Mouse (Mus musculus) midbrain, embryonic 12.5 days (tissue): ENCODE data around the gene Cabp2. TPM values are rescaled to one million over a fixed set of nuclear protein-coding genes. Genes with fewer than 3 reads are reported as not detected.
"Not testable (repeated sequence)": the region's sequence is repeated elsewhere in the genome, so short reads cannot be mapped to it uniquely, and the experiment has no call there.

Experiments
- ATAC-seq: fragments of 200-750 bp; cut with Nextera tagmentation; 2 replicates; pipeline ENCODE4 v1.8.0; 2017; ENCODE audit warnings: low read depth, moderate TSS enrichment, moderate library complexity; ENCODE audit not compliant: low FRiP score
- H3K27ac ChIP-seq: fragments of 300-500 bp; sonication (generic); replicated peaks from 2 replicates; pipeline ENCODE4 v1.5.1; 2016; ENCODE audit warnings: mild to moderate bottlenecking
- H3K27me3 ChIP-seq: fragments of 300-500 bp; sonication (generic); 2 replicates; pipeline ENCODE4 v1.6.1; 2016; ENCODE audit warnings: mild to moderate bottlenecking
- H3K36me3 ChIP-seq: fragments of 300-500 bp; sonication (generic); 2 replicates; pipeline ENCODE4 v1.6.1; 2016
- H3K4me1 ChIP-seq: fragments of 300-500 bp; sonication (generic); 2 replicates; pipeline ENCODE4 v1.6.1; 2016
- H3K4me2 ChIP-seq: fragments of 300-500 bp; sonication (generic); replicated peaks from 2 replicates; pipeline ENCODE4 v1.6.1; 2016; ENCODE audit warnings: mild to moderate bottlenecking, moderate library complexity
- H3K4me3 ChIP-seq: fragments of 300-500 bp; sonication (generic); 2 replicates; pipeline ENCODE4 v1.5.1; 2016; ENCODE audit warnings: mild to moderate bottlenecking
- H3K9ac ChIP-seq: fragments of 300-500 bp; sonication (generic); replicated peaks from 2 replicates; pipeline ENCODE4 v1.6.1; 2016; ENCODE audit warnings: mild to moderate bottlenecking, moderate library complexity
- H3K9me3 ChIP-seq: fragments of 300-500 bp; sonication (generic); 2 replicates; pipeline ENCODE4 v1.6.1; 2016; ENCODE audit warnings: mild to moderate bottlenecking
- WGBS: fragments of 180-500 bp; shearing (Covaris S2); methylation state at CpG from one replicate; pipeline ENCODE4 v1.1.7; 2016; 5-methylcytosine and 5-hydroxymethylcytosine counted together
- polyA plus RNA-seq: library from polyadenylated mRNA; unstranded; fragments of >200 nt; fragmentation: Nextera tagmentation; extraction: Ambion mirVana; gene quantifications from 2 replicates; pipeline ENCODE4 v1.2.1, GENCODE M21; 2016

The Cabp2 gene
- polyA plus RNA-seq, 1 experiment from 2014 or later: not detected

DNA sequence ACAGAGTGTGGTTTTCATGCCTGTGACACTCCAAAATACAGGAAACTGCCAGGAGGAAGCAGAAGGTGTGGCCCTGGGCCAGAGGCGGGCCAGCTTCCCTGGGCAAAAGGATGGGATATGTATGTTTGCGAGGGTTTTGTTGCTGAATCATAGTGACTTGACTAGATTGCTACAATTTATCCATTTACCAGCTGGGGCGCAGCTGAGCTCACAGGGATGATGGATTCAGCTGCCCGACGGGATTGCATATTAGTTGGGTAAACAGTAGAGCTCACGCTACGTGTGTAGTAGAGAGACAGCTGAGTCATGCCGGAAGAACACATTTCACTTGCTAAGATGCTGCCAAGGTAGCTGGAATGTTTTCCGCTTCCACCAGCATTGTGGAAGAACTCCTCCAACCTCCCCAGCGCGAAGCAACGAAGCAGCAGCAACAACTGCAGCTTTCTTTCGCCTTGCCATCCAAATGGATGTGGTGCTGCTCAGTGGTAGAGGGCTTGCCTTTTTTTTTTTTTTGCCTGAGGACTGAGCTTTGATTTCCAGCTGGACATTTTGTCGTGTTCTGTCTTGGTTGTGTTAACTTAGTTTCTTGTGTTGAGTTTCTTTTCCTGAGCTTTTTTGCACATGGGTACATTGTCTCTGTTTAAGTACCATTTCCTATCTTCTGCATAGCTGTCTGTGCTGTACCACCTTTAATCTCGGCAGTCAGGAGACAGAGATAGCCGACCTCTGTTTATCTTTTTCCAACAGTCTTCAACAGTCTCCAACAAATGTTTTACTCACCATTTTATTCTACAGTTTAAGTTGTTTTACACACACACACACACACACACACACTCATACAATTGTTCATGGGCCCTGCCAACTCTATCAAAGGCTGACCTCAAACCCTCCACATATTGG, 35.2 kb upstream of the Cabp2 start, which contains the start of gene Gstp2:
Gene Gstp2, minus strand, starts transcription at position 58 of the 900 bp plus-strand sequence.
- ATAC-seq: no peak
- WGBS: 62% methylated on average over 16 of the region's 16 CpGs

DNA sequence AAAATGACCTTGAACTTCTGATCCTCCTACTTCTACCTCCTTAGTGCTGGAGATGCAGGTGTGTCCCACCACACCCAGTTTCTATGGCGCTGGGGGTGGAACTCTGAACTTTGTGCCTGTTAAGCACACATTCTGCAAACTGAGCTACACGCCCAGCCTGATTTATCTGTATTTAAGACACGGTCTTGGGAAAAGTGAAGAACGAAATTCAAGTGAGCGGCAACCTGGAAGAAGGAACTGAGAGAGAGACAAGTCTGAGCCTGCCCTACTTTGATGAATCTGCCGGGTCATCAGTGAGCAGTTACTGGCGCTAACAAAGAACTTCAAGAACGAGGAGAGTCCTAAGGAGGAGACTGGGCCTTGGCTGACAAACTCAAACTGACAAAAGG, 34.5 kb upstream of the Cabp2 start:
- Histone ChIP-seq H3K36me3 (no peaks in the 10 kb centered on the region), H3K9me3 (no peaks in the 10 kb centered on the region), H3K27me3 (peaks cover 6% of the 10 kb centered on the region; the same call in 1 of the 2 replicates), H3K4me1 (no peaks in the 10 kb centered on the region), H3K9ac (no peak overlapping the region), H3K4me3 (no peak overlapping the region), H3K4me2 (no peak overlapping the region), H3K27ac (no peak overlapping the region)
- 82% methylated on average over 8 of the region's 8 CpGs for WGBS
- ATAC-seq: no peak

More for the DNA sequence above, 35.2 kb upstream of the Cabp2 start, which contains the start of gene Gstp2:
- Histone ChIP-seq H3K27me3 (peaks cover 8% of the 10 kb centered on the region; the same call in 1 of the 2 replicates), H3K4me3 (no peak within 1 kb of the TSS), H3K9ac (no peak within 1 kb of the TSS), H3K9me3 (no peaks in the 10 kb centered on the region), H3K4me1 (no peaks in the 10 kb centered on the region), H3K36me3 (no peaks in the 10 kb centered on the region), H3K4me2 (no peak within 1 kb of the TSS; the same call in 1 of the 2 replicates), H3K27ac (no peak within 1 kb of the TSS)

DNA sequence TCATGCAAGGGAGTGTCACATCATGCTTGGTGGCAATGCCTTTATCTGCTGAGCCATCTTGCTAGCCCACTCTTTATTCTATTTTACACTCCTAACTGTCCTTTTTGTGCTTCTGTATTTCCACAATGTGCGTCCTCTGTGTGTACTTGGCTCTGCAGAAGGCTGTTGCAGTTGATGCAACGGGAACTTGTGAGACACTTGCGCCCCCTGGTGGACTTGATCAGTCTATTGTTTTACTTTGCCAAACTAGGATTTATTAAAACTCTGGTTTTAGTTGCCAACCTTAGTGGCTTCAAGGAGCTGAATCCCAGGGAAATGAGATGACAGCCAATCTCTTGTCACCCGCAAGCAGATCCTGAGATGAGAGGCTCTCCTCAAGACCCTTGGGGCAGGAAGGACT, 33.5 kb upstream of the Cabp2 start:
- Histone ChIP-seq H3K4me2 (no peak overlapping the region), H3K36me3 (no peaks in the 10 kb centered on the region), H3K4me3 (no peak overlapping the region), H3K9me3 (no peaks in the 10 kb centered on the region), H3K27ac (no peak overlapping the region), H3K4me1 (no peaks in the 10 kb centered on the region), H3K27me3 (no peaks in the 10 kb centered on the region), H3K9ac (no peak overlapping the region)
- WGBS: 15% methylated on average over 4 of the region's 4 CpGs
- ATAC-seq: no peak

DNA sequence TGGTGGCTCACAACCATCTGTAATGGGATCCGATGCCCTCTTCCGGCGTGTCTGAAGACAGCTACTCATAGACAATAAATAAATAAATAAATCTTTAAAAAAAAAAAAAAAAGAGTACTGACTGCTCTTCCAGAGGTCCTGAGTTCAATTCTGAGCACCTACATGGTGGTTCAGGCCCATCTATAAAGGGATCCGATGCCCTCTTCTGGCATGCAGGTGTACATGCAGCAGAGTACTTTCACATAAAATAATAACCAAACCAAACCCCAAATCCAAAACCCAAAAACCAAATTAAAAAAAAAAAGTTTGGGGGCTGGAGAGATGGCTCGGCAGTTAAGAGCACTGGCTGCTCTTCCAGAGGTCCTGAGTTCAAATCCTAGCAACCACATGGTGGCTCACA, 32.3 kb upstream of the Cabp2 start:
- H3K4me1 ChIP-seq, H3K36me3 ChIP-seq, H3K9ac ChIP-seq, H3K9me3 ChIP-seq, H3K27me3 ChIP-seq, H3K27ac ChIP-seq, H3K4me2 ChIP-seq, H3K4me3 ChIP-seq, ATAC-seq: not testable (repeated sequence)
- WGBS: 78% methylated on average over 5 of the region's 5 CpGs

DNA sequence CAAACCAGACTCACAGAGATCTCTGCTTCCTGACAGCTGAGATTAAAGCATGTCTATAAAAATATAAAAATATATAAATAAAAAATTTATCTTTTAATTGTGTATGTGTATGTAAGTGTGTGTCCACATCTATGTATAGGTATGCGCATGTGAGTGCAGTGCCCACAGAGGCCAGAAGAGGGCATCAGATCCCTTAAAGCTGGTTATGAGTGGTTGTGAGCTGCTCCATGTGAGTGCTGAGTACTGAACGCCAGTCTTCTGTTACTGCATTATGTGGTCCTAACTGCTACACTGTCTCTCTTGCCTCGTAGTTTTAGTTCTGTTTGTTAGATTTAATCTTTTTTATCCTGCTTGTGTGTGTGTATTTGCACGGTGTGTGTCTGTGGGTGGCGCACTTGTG, 30.4 kb upstream of the Cabp2 start:
- 92% methylated on average over 5 of the region's 5 CpGs for WGBS
- H3K4me2 ChIP-seq: no peak overlapping the region
- H3K27ac ChIP-seq: no peak overlapping the region
- H3K9me3 ChIP-seq: no peaks in the 10 kb centered on the region
- ATAC-seq: no peak
- H3K4me3 ChIP-seq: no peak overlapping the region
- H3K36me3 ChIP-seq: no peaks in the 10 kb centered on the region
- no peaks in the 10 kb centered on the region for H3K27me3 ChIP-seq
- no peaks in the 10 kb centered on the region for H3K4me1 ChIP-seq
- H3K9ac ChIP-seq: no peak overlapping the region

DNA sequence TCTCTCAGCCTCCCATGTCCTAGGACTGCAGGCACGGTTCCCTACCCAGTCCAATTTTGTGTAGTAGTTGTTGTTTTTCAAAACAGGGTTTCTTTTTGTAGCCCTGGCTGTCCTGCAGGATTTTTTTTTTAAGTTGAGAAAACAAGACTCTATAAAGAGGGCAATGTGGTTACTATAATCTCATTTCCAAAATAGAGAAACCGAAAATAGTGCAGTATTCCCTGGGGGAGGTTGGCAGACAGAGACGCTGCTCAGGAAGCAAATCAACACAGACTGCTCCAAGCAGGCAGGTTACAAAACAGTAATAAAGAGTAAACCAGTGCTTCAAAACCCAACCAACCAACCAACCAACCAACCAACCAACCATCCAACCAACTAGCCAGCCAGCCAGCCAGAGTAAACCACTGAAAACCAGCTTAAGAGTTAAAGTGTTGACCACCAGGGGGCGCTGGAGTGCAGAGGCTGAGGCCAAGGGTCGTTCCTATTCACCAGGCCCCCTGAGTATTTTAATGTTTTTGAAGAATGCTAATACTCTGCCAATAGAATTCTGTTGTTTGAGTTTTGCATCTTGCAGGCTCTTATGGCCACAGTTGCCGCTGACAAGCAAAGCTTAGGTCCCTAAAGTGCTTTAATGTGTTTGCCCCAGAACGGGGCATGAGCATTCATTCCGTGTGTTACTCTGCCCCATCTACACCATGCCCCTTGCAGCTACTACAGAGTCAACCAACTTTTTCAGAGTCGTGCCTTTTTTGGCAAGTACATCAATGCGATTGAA, 29.4 kb upstream of the Cabp2 start:
- H3K4me2 ChIP-seq: no peak overlapping the region
- H3K27ac ChIP-seq: no peak overlapping the region
- no peaks in the 10 kb centered on the region for H3K27me3 ChIP-seq
- ATAC-seq: no peak
- H3K9me3 ChIP-seq: no peaks in the 10 kb centered on the region
- 52% methylated on average over 10 of the region's 10 CpGs for WGBS
- no peaks in the 10 kb centered on the region for H3K4me1 ChIP-seq
- no peak overlapping the region for H3K4me3 ChIP-seq
- no peak overlapping the region for H3K9ac ChIP-seq
- no peaks in the 10 kb centered on the region for H3K36me3 ChIP-seq

DNA sequence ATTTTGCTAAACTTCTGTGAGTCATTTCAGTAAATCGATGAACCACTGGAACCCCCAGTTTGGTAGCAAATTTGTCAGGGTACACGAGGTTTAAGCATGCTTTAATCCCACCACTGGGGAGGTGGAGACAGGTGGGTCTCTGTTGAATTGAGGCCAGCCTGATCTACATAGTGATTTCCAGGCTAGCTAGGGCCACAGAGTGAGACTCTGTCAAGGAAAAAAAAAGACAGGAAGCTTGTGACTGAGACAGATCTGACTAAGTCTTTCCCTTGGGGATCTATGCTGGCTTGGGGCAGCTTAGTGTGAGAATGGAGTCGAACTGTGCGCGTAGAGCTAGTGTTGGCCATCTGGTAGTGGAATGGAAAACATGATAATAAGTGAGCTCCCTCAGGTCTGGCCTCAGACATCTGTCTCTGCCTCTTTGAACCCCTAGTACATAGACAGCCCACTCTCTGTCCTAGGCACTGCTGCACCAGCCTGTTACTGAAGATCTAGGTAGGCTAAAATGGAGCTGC, 28.8 kb upstream of the Cabp2 start:
- Histone ChIP-seq H3K27ac (no peak overlapping the region), H3K9me3 (no peaks in the 10 kb centered on the region), H3K36me3 (no peaks in the 10 kb centered on the region), H3K27me3 (no peaks in the 10 kb centered on the region), H3K4me2 (no peak overlapping the region), H3K4me1 (no peaks in the 10 kb centered on the region), H3K9ac (no peak overlapping the region), H3K4me3 (no peak overlapping the region)
- no peak for ATAC-seq
- WGBS: 84% methylated on average over 5 of the region's 5 CpGs

DNA sequence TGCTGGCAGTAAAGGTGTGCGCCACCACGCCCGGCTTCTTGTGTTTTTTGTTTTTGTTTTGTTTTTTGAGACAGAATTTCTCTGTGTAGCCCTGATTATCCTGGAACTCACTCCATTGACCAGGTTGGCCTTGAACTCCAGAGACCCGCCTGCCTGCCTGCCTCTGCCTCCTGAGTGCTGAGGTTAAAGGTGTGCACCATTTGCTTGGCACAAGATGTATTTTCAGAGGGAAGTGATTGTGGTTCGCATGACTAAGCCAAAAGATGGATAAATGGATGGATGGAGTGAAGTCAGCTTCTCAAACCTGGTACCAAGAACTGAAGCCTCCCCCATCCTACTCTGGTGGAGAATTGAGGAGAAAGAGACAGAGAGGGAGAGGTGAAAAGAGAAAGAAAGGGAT, 26.8 kb upstream of the Cabp2 start:
- no peak for ATAC-seq
- no peaks in the 10 kb centered on the region for H3K9me3 ChIP-seq
- H3K27me3 ChIP-seq: no peaks in the 10 kb centered on the region
- H3K4me1 ChIP-seq: no peaks in the 10 kb centered on the region
- no peaks in the 10 kb centered on the region for H3K36me3 ChIP-seq
- H3K4me2 ChIP-seq: no peak overlapping the region
- no peak overlapping the region for H3K27ac ChIP-seq
- H3K4me3 ChIP-seq: no peak overlapping the region
- 84% methylated on average over 5 of the region's 5 CpGs for WGBS
- H3K9ac ChIP-seq: no peak overlapping the region

DNA sequence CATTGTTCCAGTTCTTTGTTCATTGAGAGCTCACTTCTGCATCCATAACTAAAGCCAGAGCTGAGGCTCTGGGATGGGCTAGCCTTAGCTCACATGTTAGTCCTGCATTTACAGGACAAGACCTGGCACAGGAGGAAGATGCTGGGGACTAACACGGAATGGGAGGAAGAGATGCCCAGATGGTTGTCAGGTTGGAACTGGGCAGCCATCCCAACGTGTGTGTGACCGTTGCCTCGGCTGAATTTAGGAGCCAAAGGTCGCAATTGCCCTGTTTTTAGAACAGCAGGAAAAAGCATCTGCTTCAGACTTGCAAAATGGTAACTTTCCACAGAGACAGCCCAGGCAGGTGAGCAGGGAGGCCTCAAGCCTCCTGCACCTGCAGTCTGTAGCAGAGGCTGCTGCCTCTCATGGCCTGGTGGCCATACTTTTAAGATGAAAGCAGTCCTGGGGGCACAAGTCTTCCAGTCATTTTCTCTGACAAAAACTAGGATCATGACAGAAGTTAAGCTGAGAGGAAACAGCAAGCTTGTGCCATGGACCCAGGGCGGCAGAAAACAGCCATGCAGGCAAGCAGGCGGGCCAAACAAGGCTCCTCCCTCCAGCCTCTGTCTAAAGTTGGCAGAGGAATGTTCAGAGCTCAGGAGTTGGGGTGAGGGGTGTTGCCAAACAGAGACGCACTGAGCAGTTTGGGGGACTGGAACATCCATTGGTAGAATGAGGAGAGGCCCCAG, 26.0 kb upstream of the Cabp2 start:
- no peaks in the 10 kb centered on the region for H3K9me3 ChIP-seq

DNA sequence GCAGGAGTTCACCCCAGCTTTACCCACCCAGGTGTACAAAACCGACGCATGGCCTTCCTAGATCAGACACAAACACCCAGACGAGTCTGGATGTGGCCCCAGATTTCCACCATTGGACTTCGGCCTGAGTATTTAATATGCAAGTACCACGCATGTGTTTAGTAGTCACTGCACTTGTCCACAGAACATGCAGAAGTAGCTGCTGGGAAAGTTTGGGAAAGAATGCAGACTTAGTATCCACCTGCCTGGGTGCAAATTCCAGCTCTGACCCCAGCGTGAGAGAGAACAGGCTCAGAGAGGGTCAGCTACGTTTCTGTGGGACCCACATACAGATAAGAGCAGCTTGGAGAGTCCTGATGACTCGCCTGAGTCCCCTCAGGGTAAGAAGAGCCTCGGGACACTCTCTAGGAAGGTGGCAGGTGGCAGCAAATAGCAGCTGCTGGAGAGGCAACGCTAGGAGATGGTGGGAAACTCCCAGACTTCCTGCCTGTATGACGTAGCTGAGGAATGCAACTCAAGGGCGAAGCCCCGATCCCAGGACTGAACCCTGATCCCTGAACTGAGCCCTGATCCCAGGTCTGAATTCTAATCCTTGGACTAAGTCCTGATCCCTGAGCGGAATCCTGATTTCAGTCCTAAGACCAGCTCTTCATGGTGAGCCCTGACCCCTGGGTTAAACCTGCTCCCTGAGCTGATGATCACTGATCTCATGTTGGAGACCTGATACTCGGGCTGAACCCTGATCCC, 25.3 kb upstream of the Cabp2 start:
- H3K4me1 ChIP-seq: no peaks in the 10 kb centered on the region
- no peak overlapping the region for H3K27ac ChIP-seq
- no peaks in the 10 kb centered on the region for H3K9me3 ChIP-seq
- H3K27me3 ChIP-seq: no peaks in the 10 kb centered on the region
- no peak for ATAC-seq
- H3K36me3 ChIP-seq: no peaks in the 10 kb centered on the region
- H3K4me3 ChIP-seq: no peak overlapping the region
- no peak overlapping the region for H3K4me2 ChIP-seq
- no peak overlapping the region for H3K9ac ChIP-seq
- 67% methylated on average over 15 of the region's 15 CpGs for WGBS

More for the DNA sequence above, 26.0 kb upstream of the Cabp2 start:
- 73% methylated on average over 8 of the region's 8 CpGs for WGBS
- Histone ChIP-seq H3K27me3 (no peaks in the 10 kb centered on the region), H3K27ac (no peak overlapping the region), H3K4me2 (no peak overlapping the region), H3K9ac (no peak overlapping the region), H3K4me3 (no peak overlapping the region), H3K36me3 (no peaks in the 10 kb centered on the region), H3K4me1 (no peaks in the 10 kb centered on the region)
- no peak for ATAC-seq

DNA sequence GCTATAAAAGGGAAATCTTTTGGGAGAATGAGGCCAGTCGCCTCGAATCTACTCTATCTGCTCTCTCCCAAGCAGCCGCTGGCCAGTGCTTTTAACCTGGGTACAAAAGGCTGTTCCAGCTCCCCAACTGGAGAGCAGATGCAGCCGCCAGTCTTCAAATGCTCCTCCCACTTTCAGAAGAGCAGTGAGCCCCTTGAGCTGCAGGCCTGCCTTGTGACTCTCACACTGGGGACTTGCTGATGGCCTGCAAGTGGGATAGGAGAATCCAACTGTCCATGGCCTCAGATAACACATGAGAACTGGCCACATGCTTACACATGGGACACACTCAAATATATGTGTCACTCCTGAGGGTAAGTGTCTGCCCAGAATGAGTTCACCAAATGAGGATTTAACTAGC, 24.7 kb upstream of the Cabp2 start:
- Histone ChIP-seq H3K27ac (no peak overlapping the region), H3K9me3 (no peaks in the 10 kb centered on the region), H3K27me3 (no peaks in the 10 kb centered on the region), H3K36me3 (no peaks in the 10 kb centered on the region), H3K9ac (no peak overlapping the region), H3K4me3 (no peak overlapping the region), H3K4me2 (no peak overlapping the region), H3K4me1 (no peaks in the 10 kb centered on the region)
- no peak for ATAC-seq
- 41% methylated on average over 4 of the region's 4 CpGs for WGBS
